Mouse (Mus musculus): ENCODE results near the gene Ptpdc1. TPM values are rescaled to one million over a fixed set of nuclear protein-coding genes. Genes with fewer than 3 reads are reported as not detected.

The Ptpdc1 gene
- 4.8 and 9.6 TPM in 2 replicates for total RNA-seq (2014; fragmentation: Nextera tagmentation)
- 2.7 and 4.5 TPM in 2 replicates for total RNA-seq (2017)

GRCm38 (mm10) chr13:48625433-48626184 lies at the start of gene Ptpdc1:
TSS of gene Ptpdc1 (minus strand) at chr13:48625664.
- ATAC-seq (replicated peaks; ENCODE audit: low FRiP score, low TSS enrichment, poor library complexity, severe bottlenecking) = peak; percentile 99

DNA sequence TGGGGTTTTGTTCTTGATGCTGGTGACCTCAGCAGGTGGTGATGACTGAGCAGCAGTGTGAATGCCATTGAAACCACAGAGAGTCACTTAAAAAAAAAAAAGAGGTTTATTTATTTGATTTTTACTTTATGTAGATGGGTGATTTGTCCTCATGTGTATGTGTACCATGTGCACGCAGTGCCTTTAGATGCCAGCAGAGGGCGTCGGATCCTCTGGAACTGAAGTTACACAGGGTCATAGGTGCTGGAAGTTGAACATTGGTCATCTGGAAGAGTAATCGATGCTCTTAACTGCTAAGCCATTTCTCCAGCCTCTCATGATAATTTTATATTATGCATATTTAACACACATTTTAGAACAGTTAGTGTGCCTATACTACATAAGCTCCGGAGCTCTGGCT lies 49.1 kb upstream of the Ptpdc1 start:
- no peak for ATAC-seq (replicated peaks; ENCODE audit: low FRiP score, low TSS enrichment, poor library complexity, severe bottlenecking)

DNA sequence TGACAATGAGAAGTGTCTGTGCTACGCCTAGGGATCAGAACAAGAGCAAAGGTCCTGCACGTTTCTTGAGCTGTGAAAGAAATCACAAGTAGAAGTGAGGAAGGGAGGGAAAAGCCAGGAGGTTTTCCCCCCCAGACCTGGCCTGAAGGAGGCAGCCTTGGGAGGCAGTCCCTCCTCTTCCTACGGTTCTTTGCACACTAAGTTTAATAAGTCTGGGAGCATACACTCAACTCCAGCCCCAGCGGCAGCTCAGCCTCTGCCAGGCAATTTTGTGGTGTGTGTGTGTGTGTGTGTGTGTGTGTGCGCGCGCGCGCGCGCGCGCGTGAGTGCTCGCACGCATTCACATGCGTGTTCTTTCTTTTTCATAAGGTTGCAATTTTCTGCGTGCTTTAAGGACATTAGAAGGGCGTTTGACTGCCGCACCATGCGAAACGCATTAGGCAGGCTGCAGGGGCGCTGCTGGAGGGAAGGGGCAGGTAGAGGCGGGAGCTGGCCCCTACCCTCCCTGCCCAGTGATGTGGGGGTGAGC lies 46.9 kb upstream of the Ptpdc1 start:
- no peak for ATAC-seq (replicated peaks; ENCODE audit: low FRiP score, low TSS enrichment, poor library complexity, severe bottlenecking)

DNA sequence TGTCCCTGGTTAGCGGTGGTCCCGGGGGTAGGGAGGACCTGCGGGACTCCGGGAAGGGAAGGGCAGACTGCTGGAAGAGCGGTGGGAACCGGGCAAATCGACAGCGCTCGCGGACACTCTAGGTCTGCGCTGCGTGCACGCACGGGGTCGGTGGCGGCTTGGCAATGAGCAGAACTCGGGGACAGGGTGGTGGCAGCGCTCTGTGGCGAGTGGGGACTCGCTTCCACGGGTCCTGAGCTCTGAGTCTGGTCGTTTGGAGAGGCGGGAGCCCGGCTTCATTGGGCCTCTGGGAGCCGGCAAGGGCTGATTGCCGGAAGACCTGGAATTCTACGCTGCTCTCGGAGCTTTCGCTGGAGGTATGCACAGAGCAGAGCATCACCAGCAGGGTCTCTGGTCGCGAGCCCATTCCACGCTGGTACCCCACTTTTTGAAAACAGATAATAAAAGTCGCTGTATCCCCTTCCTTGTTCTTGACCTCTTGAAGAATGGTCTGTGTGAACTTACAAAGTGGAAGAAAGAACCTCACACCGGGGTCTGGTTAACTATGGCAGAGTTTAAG lies 43.6 kb upstream of the Ptpdc1 start:
- no peak for ATAC-seq (replicated peaks; ENCODE audit: low FRiP score, low TSS enrichment, poor library complexity, severe bottlenecking)

- ATAC-seq (replicated peaks; ENCODE audit: low FRiP score, low TSS enrichment, poor library complexity, severe bottlenecking) = peak; percentile 32; the same call in 1 of the 2 replicates
These were observed 42.9 kb upstream of the Ptpdc1 start for GRCm38 (mm10) chr13:48668091-48668975.

DNA sequence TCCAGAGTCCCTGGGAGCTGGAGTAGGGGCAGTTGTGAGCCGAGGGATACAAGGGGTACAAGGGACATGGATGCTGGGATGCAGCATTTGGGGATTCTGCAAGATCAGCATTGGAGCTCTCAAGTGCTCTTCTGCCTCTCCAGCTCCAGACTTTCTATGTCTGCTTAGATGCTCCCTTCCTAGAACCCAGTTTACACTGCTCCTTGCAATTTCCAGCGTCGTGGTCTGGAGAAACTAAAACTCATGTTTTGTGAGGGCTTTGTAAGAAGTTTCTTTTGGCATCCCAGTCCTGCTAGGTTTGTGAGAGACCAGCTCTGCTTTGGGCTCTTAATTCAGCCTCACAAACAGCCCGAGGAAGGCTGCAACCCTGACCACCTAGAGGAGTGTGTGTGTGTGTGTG lies 42.0 kb upstream of the Ptpdc1 start:
- ATAC-seq (replicated peaks; ENCODE audit: low FRiP score, low TSS enrichment, poor library complexity, severe bottlenecking) = no peak

DNA sequence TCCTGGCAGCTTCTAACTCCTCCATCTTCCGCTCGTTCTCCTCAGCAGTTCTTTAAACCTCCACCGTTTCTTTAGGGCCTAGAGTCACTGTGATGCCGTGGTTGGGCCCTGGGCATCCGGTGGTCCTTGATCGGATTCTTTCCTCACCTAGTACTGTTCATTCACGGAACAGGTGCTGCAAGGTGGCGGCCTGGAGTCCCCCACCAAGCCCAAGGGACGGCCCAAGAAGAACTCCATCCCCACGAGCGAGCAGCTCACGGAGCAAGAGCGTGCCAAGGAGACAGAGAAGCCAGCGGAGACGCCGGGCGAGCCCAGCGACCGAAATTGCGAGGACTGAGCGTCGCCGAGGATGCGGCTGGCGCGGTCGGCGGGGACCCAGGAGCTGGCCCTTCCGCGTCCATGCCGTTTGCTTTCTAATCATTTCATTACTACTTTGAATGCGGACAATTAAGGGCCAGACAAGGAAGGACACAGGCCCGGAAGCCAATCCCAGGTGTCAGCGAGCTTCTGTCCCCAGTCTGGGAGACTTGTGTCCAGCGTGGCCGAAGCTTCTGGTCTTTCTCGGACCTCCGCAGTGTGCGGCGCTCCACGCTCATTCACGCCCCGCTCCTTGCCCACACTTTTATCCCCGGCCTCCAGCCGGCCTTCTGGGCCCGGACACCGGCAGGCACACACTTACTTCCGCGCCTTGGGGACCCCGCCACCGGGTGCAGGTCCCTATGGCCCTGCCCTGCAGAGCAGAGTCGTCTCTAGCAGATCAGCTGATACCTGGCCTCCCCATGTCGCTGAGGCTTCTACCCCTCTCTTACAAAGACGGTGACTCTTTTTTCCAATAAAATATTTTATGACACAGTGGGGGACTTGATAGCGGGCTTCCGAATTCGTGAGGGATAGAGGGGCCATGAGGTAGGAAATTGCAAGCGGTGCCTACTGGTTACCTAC lies 40.5 kb upstream of the Ptpdc1 start:
- no peak for ATAC-seq (replicated peaks; ENCODE audit: low FRiP score, low TSS enrichment, poor library complexity, severe bottlenecking)

GRCm38 (mm10) chr13:48664916-48665655 lies 39.6 kb upstream of the Ptpdc1 start:
- ATAC-seq (replicated peaks; ENCODE audit: low FRiP score, low TSS enrichment, poor library complexity, severe bottlenecking) = no peak

GRCm38 (mm10) chr13:48663988-48664339 lies 38.5 kb upstream of the Ptpdc1 start:
- no peak for ATAC-seq (replicated peaks; ENCODE audit: low FRiP score, low TSS enrichment, poor library complexity, severe bottlenecking)

- ATAC-seq (replicated peaks; ENCODE audit: low FRiP score, low TSS enrichment, poor library complexity, severe bottlenecking) = no peak
These were observed 37.9 kb upstream of the Ptpdc1 start for GRCm38 (mm10) chr13:48663211-48663987.

- no peak for ATAC-seq (replicated peaks; ENCODE audit: low FRiP score, low TSS enrichment, poor library complexity, severe bottlenecking)
These were observed 37.1 kb upstream of the Ptpdc1 start, which contains the start of gene Barx1 for GRCm38 (mm10) chr13:48662431-48663143. TSS of gene Barx1 (plus strand) at chr13:48662998.

- no peak for ATAC-seq (replicated peaks; ENCODE audit: low FRiP score, low TSS enrichment, poor library complexity, severe bottlenecking)
These were observed 36.1 kb upstream of the Ptpdc1 start for GRCm38 (mm10) chr13:48661561-48661960.

- ATAC-seq (replicated peaks; ENCODE audit: low FRiP score, low TSS enrichment, poor library complexity, severe bottlenecking) = no peak
These were observed 35.3 kb upstream of the Ptpdc1 start for GRCm38 (mm10) chr13:48660741-48661140.

- ATAC-seq (replicated peaks; ENCODE audit: low FRiP score, low TSS enrichment, poor library complexity, severe bottlenecking) = no peak
These were observed 34.8 kb upstream of the Ptpdc1 start for GRCm38 (mm10) chr13:48660221-48660734.

DNA sequence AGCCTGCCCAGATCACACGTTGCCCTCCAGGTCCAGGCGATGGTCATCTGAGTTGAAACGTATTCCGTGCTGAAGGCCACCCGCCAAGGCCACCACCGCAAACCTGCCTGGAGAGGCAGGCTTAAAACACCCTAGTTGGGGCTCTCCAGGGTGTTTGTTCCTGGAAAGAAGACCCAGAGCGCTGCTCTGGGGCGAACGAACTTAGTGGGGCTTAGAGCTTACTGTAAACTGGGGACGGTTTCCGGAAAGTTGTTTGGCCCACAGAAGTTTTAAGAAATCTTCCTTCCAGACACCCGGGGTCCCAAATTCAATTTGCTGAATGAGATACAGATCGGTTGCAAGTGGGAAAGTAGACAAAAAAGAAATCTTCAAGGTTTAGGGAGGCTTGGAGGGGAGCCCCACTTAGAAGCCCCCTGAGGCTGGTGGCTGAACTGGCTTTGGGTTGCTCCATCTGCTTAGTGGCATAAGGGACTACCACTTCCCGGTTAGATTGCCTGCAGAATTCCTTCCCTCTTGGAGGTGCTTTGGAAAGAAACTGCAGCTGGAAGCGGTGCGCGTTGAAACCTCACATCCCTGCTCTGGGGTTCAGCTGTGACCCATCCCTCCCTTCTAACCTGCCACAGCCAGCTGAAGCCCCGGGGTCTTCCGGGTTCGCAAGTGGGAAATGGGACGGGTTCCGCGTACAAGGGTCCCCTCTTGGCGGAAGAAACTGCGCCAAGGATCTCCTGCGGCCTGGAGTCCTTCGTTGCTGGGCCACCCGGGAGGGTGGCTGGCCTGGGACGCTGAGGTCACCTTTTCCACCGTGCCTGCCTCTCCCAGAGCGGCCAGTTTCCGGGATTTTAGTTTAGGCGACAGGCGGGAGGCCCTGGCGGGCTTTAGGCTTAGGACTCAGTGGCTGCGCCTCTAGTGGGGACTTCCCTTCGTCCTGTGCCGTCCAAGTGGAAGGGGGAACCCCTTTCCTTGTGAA lies 34.1 kb upstream of the Ptpdc1 start:
- ATAC-seq (replicated peaks; ENCODE audit: low FRiP score, low TSS enrichment, poor library complexity, severe bottlenecking) = no peak
